Mouse (Mus musculus) kidney, embryonic 16.5 days (tissue): ENCODE results near the gene Sgpl1. TPM values are rescaled to one million over a fixed set of nuclear protein-coding genes. Genes with fewer than 3 reads are reported as not detected.
A peak's percentile ranks its signal among the peaks of the same experiment; 100 is the strongest.

Experiments
- ATAC-seq: fragments of 200-750 bp; cut with Nextera tagmentation; 2 replicates; pipeline ENCODE4 v1.8.0; 2017; ENCODE audit warnings: moderate TSS enrichment; ENCODE audit not compliant: low FRiP score, low TSS enrichment
- H3K27ac ChIP-seq: fragments of 300-500 bp; sonication (generic); 2 replicates; pipeline ENCODE4 v1.5.1; 2014; ENCODE audit warnings: low read length
- H3K27me3 ChIP-seq: fragments of 300-500 bp; sonication (generic); 2 replicates; pipeline ENCODE4 v1.6.1; 2014; ENCODE audit warnings: low read length, control low read depth, mixed read lengths; ENCODE audit not compliant: insufficient read depth
- H3K36me3 ChIP-seq: fragments of 300-500 bp; sonication (generic); 2 replicates; pipeline ENCODE4 v1.6.1; 2014; ENCODE audit warnings: low read length, control low read depth, mixed read lengths; ENCODE audit not compliant: insufficient read depth
- H3K4me1 ChIP-seq: fragments of 300-500 bp; sonication (generic); 2 replicates; pipeline ENCODE4 v1.6.1; 2014; ENCODE audit warnings: low read length, control low read depth, mixed read lengths; ENCODE audit not compliant: insufficient read depth
- H3K4me2 ChIP-seq: fragments of 300-500 bp; sonication (generic); replicated peaks from 2 replicates; pipeline ENCODE4 v1.6.1; 2014; ENCODE audit warnings: low read depth, low read length
- H3K4me3 ChIP-seq: fragments of 300-500 bp; sonication (generic); 2 replicates; pipeline ENCODE4 v1.5.1; 2014; ENCODE audit warnings: mild to moderate bottlenecking, low read length
- H3K9ac ChIP-seq: fragments of 300-500 bp; sonication (generic); replicated peaks from 2 replicates; pipeline ENCODE4 v1.6.1; 2014; ENCODE audit warnings: low read length
- H3K9me3 ChIP-seq: fragments of 300-500 bp; sonication (generic); 2 replicates; pipeline ENCODE4 v1.6.1; 2016; ENCODE audit warnings: low read length, control low read depth
- WGBS: fragments of 180-500 bp; shearing (Covaris S2); extraction: QIAGEN DNeasy Blood & Tissue Kit; methylation state at CpG from one replicate; pipeline ENCODE4 v1.1.7; 2014; 5-methylcytosine and 5-hydroxymethylcytosine counted together
- polyA plus RNA-seq: library from polyadenylated mRNA; unstranded; fragments of >200 nt; fragmentation: Nextera tagmentation; extraction: Ambion mirVana; gene quantifications from 2 replicates; pipeline ENCODE4 v1.2.1, GENCODE M21; 2015

The Sgpl1 gene
- polyA plus RNA-seq, 1 experiment from 2014 or later: 75.9 TPM

- Histone ChIP-seq H3K4me2 (no peak overlapping the region), H3K36me3 (no peaks in the 10 kb centered on the region), H3K4me3 (no peak overlapping the region), H3K27ac (no peak overlapping the region), H3K9me3 (no peaks in the 10 kb centered on the region), H3K27me3 (no peaks in the 10 kb centered on the region; the same call in 1 of the 2 replicates), H3K9ac (no peak overlapping the region), H3K4me1 (peaks cover 11% of the 10 kb centered on the region)
- no peak for ATAC-seq
- WGBS: 93% methylated on average over 3 of the region's 3 CpGs
Measured at GRCm38 (mm10) chr10:61075607-61076006, 71.9 kb downstream of the Sgpl1 start.

- no peak overlapping the region for H3K9ac ChIP-seq
Measured at GRCm38 (mm10) chr10:61074643-61075042, 72.9 kb downstream of the Sgpl1 start.

GRCm38 (mm10) chr10:61072324-61072723 is 75.2 kb downstream of the Sgpl1 start:
- no peak for ATAC-seq
- Histone ChIP-seq H3K27ac (no peak overlapping the region), H3K4me1 (peaks cover 10% of the 10 kb centered on the region), H3K27me3 (no peaks in the 10 kb centered on the region; the same call in 1 of the 2 replicates), H3K36me3 (no peaks in the 10 kb centered on the region), H3K9ac (no peak overlapping the region), H3K9me3 (no peaks in the 10 kb centered on the region), H3K4me3 (no peak overlapping the region), H3K4me2 (no peak overlapping the region)
- WGBS: 14% methylated on average over 16 of the region's 16 CpGs

More at GRCm38 (mm10) chr10:61074643-61075042, 72.9 kb downstream of the Sgpl1 start:
- no peaks in the 10 kb centered on the region for H3K9me3 ChIP-seq
- no peak overlapping the region for H3K4me2 ChIP-seq
- ATAC-seq: no peak
- no peak overlapping the region for H3K4me3 ChIP-seq
- no peak overlapping the region for H3K27ac ChIP-seq
- peaks cover 6% of the 10 kb centered on the region; the same call in 1 of the 2 replicates for H3K4me1 ChIP-seq
- H3K36me3 ChIP-seq: no peaks in the 10 kb centered on the region
- 6% methylated on average over 1 of the region's 1 CpGs for WGBS
- H3K27me3 ChIP-seq: no peaks in the 10 kb centered on the region; the same call in 1 of the 2 replicates

GRCm38 (mm10) chr10:61069248-61069647 is 78.3 kb downstream of the Sgpl1 start:
- Histone ChIP-seq H3K27me3 (no peaks in the 10 kb centered on the region; the same call in 1 of the 2 replicates), H3K4me2 (peak overlapping the region; percentile 43), H3K4me1 (peaks cover 14% of the 10 kb centered on the region), H3K27ac (no peak overlapping the region), H3K36me3 (no peaks in the 10 kb centered on the region), H3K4me3 (peak overlapping the region; percentile 17), H3K9ac (no peak overlapping the region), H3K9me3 (no peaks in the 10 kb centered on the region)
- ATAC-seq: peak; percentile 59
- WGBS: 9% methylated on average over 13 of the region's 13 CpGs

GRCm38 (mm10) chr10:61068436-61069192 is 78.9 kb downstream of the Sgpl1 start:
- 4% methylated on average over 8 of the region's 8 CpGs for WGBS
- peak; percentile 44 for ATAC-seq
- no peak overlapping the region for H3K9ac ChIP-seq

GRCm38 (mm10) chr10:61065287-61066005 is 82.1 kb downstream of the Sgpl1 start:
- H3K4me2 ChIP-seq: no peak overlapping the region
- peak; percentile 9; the same call in 1 of the 2 replicates for ATAC-seq
- 57% methylated on average over 13 of the region's 13 CpGs for WGBS
- H3K9me3 ChIP-seq: no peaks in the 10 kb centered on the region
- no peak overlapping the region for H3K9ac ChIP-seq
- H3K4me1 ChIP-seq: peaks cover 14% of the 10 kb centered on the region
- H3K27me3 ChIP-seq: no peaks in the 10 kb centered on the region
- no peak overlapping the region for H3K4me3 ChIP-seq
- H3K36me3 ChIP-seq: no peaks in the 10 kb centered on the region
- H3K27ac ChIP-seq: no peak overlapping the region

More at GRCm38 (mm10) chr10:61068436-61069192, 78.9 kb downstream of the Sgpl1 start:
- no peak overlapping the region for H3K27ac ChIP-seq
- peaks cover 14% of the 10 kb centered on the region for H3K4me1 ChIP-seq
- H3K27me3 ChIP-seq: no peaks in the 10 kb centered on the region; the same call in 1 of the 2 replicates
- no peak overlapping the region for H3K4me3 ChIP-seq
- no peaks in the 10 kb centered on the region for H3K9me3 ChIP-seq
- no peaks in the 10 kb centered on the region for H3K36me3 ChIP-seq
- peak overlapping the region; percentile 43 for H3K4me2 ChIP-seq

GRCm38 (mm10) chr10:61064635-61065034 is 82.9 kb downstream of the Sgpl1 start:
- H3K4me3 ChIP-seq: no peak overlapping the region
- H3K27me3 ChIP-seq: no peaks in the 10 kb centered on the region
- no peaks in the 10 kb centered on the region for H3K36me3 ChIP-seq
- H3K27ac ChIP-seq: no peak overlapping the region
- WGBS: 16% methylated on average over 8 of the region's 8 CpGs
- no peaks in the 10 kb centered on the region for H3K9me3 ChIP-seq
- peaks cover 22% of the 10 kb centered on the region for H3K4me1 ChIP-seq
- H3K4me2 ChIP-seq: no peak overlapping the region
- no peak overlapping the region for H3K9ac ChIP-seq
- no peak for ATAC-seq

- 53% methylated on average over 10 of the region's 10 CpGs for WGBS
- Histone ChIP-seq H3K4me2 (no peak overlapping the region), H3K9me3 (no peaks in the 10 kb centered on the region), H3K9ac (no peak overlapping the region), H3K27me3 (no peaks in the 10 kb centered on the region), H3K27ac (no peak overlapping the region), H3K4me3 (no peak overlapping the region), H3K36me3 (no peaks in the 10 kb centered on the region), H3K4me1 (peaks cover 15% of the 10 kb centered on the region)
- no peak for ATAC-seq
Measured at GRCm38 (mm10) chr10:61063271-61063864, 84.1 kb downstream of the Sgpl1 start.

- H3K4me3 ChIP-seq: no peak overlapping the region
- H3K27me3 ChIP-seq: no peaks in the 10 kb centered on the region
- 10% methylated on average over 6 of the region's 6 CpGs for WGBS
- H3K27ac ChIP-seq: no peak overlapping the region
- peaks cover 10% of the 10 kb centered on the region for H3K4me1 ChIP-seq
- H3K36me3 ChIP-seq: no peaks in the 10 kb centered on the region
- ATAC-seq: no peak
- peaks cover 7% of the 10 kb centered on the region; the same call in 1 of the 2 replicates for H3K9me3 ChIP-seq
- H3K9ac ChIP-seq: no peak overlapping the region
- H3K4me2 ChIP-seq: no peak overlapping the region
Measured at GRCm38 (mm10) chr10:61059543-61060110, 87.9 kb downstream of the Sgpl1 start.
